Mouse (Mus musculus) gastrocnemius, adult 8-10 months (tissue): ENCODE data around the gene Cetn4. TPM values are rescaled to one million over a fixed set of nuclear protein-coding genes. Genes with fewer than 3 reads are reported as not detected.

ENCODE experiments used
- DNase-seq, 2 experiments: peaks; one replicate each; pipeline ENCODE4 v3.0.0; 2022; ENCODE audit warnings: low spot score in 2 of 2
- total RNA-seq, 4 experiments: library from RNA; stranded (reverse); gene quantifications; 2 replicates each; pipeline ENCODE4 v1.2.4; 2022

Gene Cetn4
- under 1 TPM in 1 of 4 experiments, not detected in 3; 0.63 TPM for total RNA-seq

- peak; percentile 87 to 90 for DNase-seq
Measured at GRCm38 (mm10) chr3:37312370-37312941, at the start of gene Cetn4, which contains the start of gene Bbs12. Gene Cetn4, minus strand, starts transcription at chr3:37312708. Gene Bbs12, plus strand, starts transcription at chr3:37312554.

GRCm38 (mm10) chr3:37360729-37361128 is 48.2 kb upstream of the Cetn4 start:
- no peak for DNase-seq

- no peak for DNase-seq
Measured at GRCm38 (mm10) chr3:37354737-37355136, 42.2 kb upstream of the Cetn4 start.

GRCm38 (mm10) chr3:37353951-37354481 is 41.5 kb upstream of the Cetn4 start:
- peak; percentile 41 to 69 for DNase-seq

GRCm38 (mm10) chr3:37350386-37350785 is 37.9 kb upstream of the Cetn4 start:
- no peak for DNase-seq

- no peak for DNase-seq
Measured at GRCm38 (mm10) chr3:37349166-37349548, 36.6 kb upstream of the Cetn4 start.

GRCm38 (mm10) chr3:37348221-37349165 is 36.0 kb upstream of the Cetn4 start, which contains the start of gene Fgf2:
Gene Fgf2, plus strand, starts transcription at chr3:37348346.
- peak; percentile 41 to 48 for DNase-seq

GRCm38 (mm10) chr3:37347671-37348070 is 35.2 kb upstream of the Cetn4 start:
- DNase-seq, result no peak

GRCm38 (mm10) chr3:37342811-37343210 is 30.3 kb upstream of the Cetn4 start:
- DNase-seq, result no peak

GRCm38 (mm10) chr3:37341110-37341509 is 28.6 kb upstream of the Cetn4 start:
- DNase-seq, result no peak

- DNase-seq, result no peak
Measured at GRCm38 (mm10) chr3:37334053-37334452, 21.5 kb upstream of the Cetn4 start.

GRCm38 (mm10) chr3:37331999-37332449 is 19.5 kb upstream of the Cetn4 start:
- DNase-seq, result no peak

- DNase-seq, result no peak
Measured at GRCm38 (mm10) chr3:37329963-37330362, 17.5 kb upstream of the Cetn4 start.

GRCm38 (mm10) chr3:37328489-37328888 is 16.0 kb upstream of the Cetn4 start:
- no peak for DNase-seq

GRCm38 (mm10) chr3:37326627-37327026 is 14.1 kb upstream of the Cetn4 start:
- DNase-seq, result no peak

GRCm38 (mm10) chr3:37325317-37326112 is 13.0 kb upstream of the Cetn4 start:
- no peak for DNase-seq

- no peak for DNase-seq
Measured at GRCm38 (mm10) chr3:37324310-37324709, 11.8 kb upstream of the Cetn4 start.

GRCm38 (mm10) chr3:37316233-37316632 is 3.7 kb upstream of the Cetn4 start:
- DNase-seq, result no peak

- no peak for DNase-seq
Measured at GRCm38 (mm10) chr3:37313371-37313770, 863 bp upstream of the Cetn4 start.

GRCm38 (mm10) chr3:37311897-37312369 is 575 bp downstream of the Cetn4 start:
- DNase-seq, result peak in 1 of 2 experiments; percentile 2
